Mouse (Mus musculus) hindbrain, embryonic 16.5 days (tissue): ENCODE measurements at regions not wholly inside any gene's neighbourhood (a gene's known extent, or its start where the extent isn't known, plus 50 kb on each side); places are given as distances from the start of the nearest gene placed in this dataset.
A peak's percentile ranks its signal among the peaks of the same experiment; 100 is the strongest.

ENCODE experiments used
- ATAC-seq: fragments of 200-750 bp; cut with Nextera tagmentation; 2 replicates; pipeline ENCODE4 v1.8.0; 2017; ENCODE audit warnings: moderate TSS enrichment, moderate library complexity
- H3K27ac ChIP-seq: fragments of 300-500 bp; sonication (generic); 2 replicates; pipeline ENCODE4 v1.5.1; 2014; ENCODE audit warnings: low read depth, mild to moderate bottlenecking, control low read depth, low read length, moderate library complexity
- H3K27me3 ChIP-seq: fragments of 300-500 bp; sonication (generic); replicated peaks from 2 replicates; pipeline ENCODE4 v1.6.1; 2014; ENCODE audit warnings: low read length; ENCODE audit not compliant: control insufficient read depth, insufficient read depth
- H3K36me3 ChIP-seq: fragments of 300-500 bp; sonication (generic); 2 replicates; pipeline ENCODE4 v1.6.1; 2014; ENCODE audit warnings: mild to moderate bottlenecking, low read length, moderate library complexity, mixed read lengths; ENCODE audit not compliant: control insufficient read depth, insufficient read depth
- H3K4me1 ChIP-seq: fragments of 300-500 bp; sonication (generic); 2 replicates; pipeline ENCODE4 v1.6.1; 2014; ENCODE audit warnings: low read depth, low read length; ENCODE audit not compliant: control insufficient read depth, insufficient read depth
- H3K4me2 ChIP-seq: fragments of 300-500 bp; sonication (generic); 2 replicates; pipeline ENCODE4 v1.6.1; 2014; ENCODE audit warnings: mild to moderate bottlenecking, low read length, control low read depth, moderate library complexity
- H3K4me3 ChIP-seq: fragments of 300-500 bp; sonication (generic); 2 replicates; pipeline ENCODE4 v1.5.1; 2014; ENCODE audit warnings: mild to moderate bottlenecking, low read length, control low read depth, moderate library complexity
- H3K9ac ChIP-seq: fragments of 300-500 bp; sonication (generic); 2 replicates; pipeline ENCODE4 v1.6.1; 2014; ENCODE audit warnings: low read depth, mild to moderate bottlenecking, control low read depth, low read length, moderate library complexity
- H3K9me3 ChIP-seq: fragments of 300-500 bp; sonication (generic); 2 replicates; pipeline ENCODE4 v1.6.1; 2014; ENCODE audit warnings: mild to moderate bottlenecking, low read length, moderate library complexity; ENCODE audit not compliant: control insufficient read depth
- WGBS: fragments of 180-500 bp; shearing (Covaris S2); extraction: QIAGEN DNeasy Blood & Tissue Kit; methylation state at CpG from one replicate; pipeline ENCODE4 v1.1.7; 2014; 5-methylcytosine and 5-hydroxymethylcytosine counted together

- H3K36me3 ChIP-seq = no peaks in the 10 kb centered on the region
- no peak overlapping the region for H3K4me3 ChIP-seq
- no peaks in the 10 kb centered on the region for H3K27me3 ChIP-seq
- no peak overlapping the region for H3K27ac ChIP-seq
- 51% methylated on average over 4 of the region's 4 CpGs for WGBS
- no peak overlapping the region for H3K9ac ChIP-seq
- ATAC-seq = peak; percentile 63; the same call in 1 of the 2 replicates
- no peak overlapping the region for H3K4me2 ChIP-seq
- H3K9me3 ChIP-seq = no peaks in the 10 kb centered on the region
- H3K4me1 ChIP-seq = no peaks in the 10 kb centered on the region
Observed at GRCm38 (mm10) chr13:25882818-25883217, 612.5 kb upstream of the Nrsn1 start.

GRCm38 (mm10) chr13:25868923-25869322 is 598.6 kb upstream of the Nrsn1 start:
- Histone ChIP-seq H3K9me3 (no peaks in the 10 kb centered on the region), H3K4me1 (no peaks in the 10 kb centered on the region), H3K9ac (no peak overlapping the region), H3K4me3 (no peak overlapping the region), H3K36me3 (no peaks in the 10 kb centered on the region), H3K4me2 (no peak overlapping the region), H3K27ac (no peak overlapping the region), H3K27me3 (no peaks in the 10 kb centered on the region)
- 69% methylated on average over 1 of the region's 1 CpGs for WGBS
- ATAC-seq = no peak

GRCm38 (mm10) chr13:25858207-25858606 is 587.9 kb upstream of the Nrsn1 start:
- no peaks in the 10 kb centered on the region for H3K9me3 ChIP-seq
- no peak overlapping the region for H3K27ac ChIP-seq
- H3K9ac ChIP-seq = no peak overlapping the region
- H3K4me3 ChIP-seq = no peak overlapping the region
- H3K4me2 ChIP-seq = no peak overlapping the region
- no peaks in the 10 kb centered on the region for H3K36me3 ChIP-seq
- H3K27me3 ChIP-seq = no peaks in the 10 kb centered on the region
- ATAC-seq = no peak
- H3K4me1 ChIP-seq = no peaks in the 10 kb centered on the region

DNA sequence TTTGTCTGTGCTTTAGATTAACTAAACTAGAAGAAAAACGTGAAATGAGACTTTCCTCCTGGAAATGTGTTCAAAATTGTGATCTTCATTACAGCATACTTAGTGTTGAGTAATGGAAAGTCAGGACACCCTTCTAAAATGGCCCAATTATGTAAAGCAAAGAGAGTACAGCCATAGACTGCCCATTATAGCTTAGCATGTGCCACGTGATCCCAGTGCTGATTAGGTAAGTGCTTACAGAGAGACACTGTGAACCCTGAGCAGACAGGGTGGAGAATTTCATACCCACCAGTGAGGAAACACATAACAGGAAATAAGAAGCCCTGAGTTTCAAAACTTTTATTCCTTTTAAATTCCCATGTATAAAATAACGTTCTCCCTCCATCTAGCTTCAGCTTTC is 587.3 kb upstream of the Nrsn1 start:
- Histone ChIP-seq H3K4me3 (no peak overlapping the region), H3K9ac (no peak overlapping the region), H3K27ac (no peak overlapping the region), H3K9me3 (no peaks in the 10 kb centered on the region), H3K27me3 (no peaks in the 10 kb centered on the region), H3K4me2 (no peak overlapping the region), H3K36me3 (no peaks in the 10 kb centered on the region), H3K4me1 (no peaks in the 10 kb centered on the region)
- WGBS = 81% methylated on average over 3 of the region's 3 CpGs
- ATAC-seq = no peak

DNA sequence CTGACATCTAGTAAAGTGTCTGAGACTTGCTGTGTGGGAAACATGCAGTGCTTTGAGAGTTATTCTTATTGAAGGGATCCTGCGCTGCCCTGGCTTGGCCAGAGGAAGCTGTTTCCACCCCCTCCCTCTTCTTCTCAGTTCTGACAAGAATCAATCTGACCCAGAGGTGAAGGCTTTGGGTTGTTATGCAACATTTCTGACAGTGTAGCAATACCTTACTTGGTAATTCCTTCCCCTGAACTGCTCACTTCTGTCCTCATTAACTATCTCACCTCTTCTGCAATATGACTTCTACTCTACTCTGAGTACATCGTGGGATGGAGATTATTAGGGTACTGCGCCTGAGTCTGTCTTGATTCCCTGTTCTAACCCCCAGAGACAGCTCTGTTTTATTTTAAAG is 586.8 kb upstream of the Nrsn1 start:
- Histone ChIP-seq H3K36me3 (no peaks in the 10 kb centered on the region), H3K4me1 (no peaks in the 10 kb centered on the region), H3K9ac (no peak overlapping the region), H3K4me2 (no peak overlapping the region), H3K4me3 (no peak overlapping the region), H3K27me3 (no peaks in the 10 kb centered on the region), H3K9me3 (no peaks in the 10 kb centered on the region), H3K27ac (no peak overlapping the region)
- no peak for ATAC-seq
- 79% methylated on average over 3 of the region's 3 CpGs for WGBS

GRCm38 (mm10) chr13:25856549-25856948 is 586.2 kb upstream of the Nrsn1 start:
- no peak for ATAC-seq
- H3K27me3 ChIP-seq = no peaks in the 10 kb centered on the region
- no peak overlapping the region for H3K27ac ChIP-seq
- H3K9ac ChIP-seq = no peak overlapping the region
- no peak overlapping the region for H3K4me2 ChIP-seq
- no peaks in the 10 kb centered on the region for H3K36me3 ChIP-seq
- H3K4me3 ChIP-seq = no peak overlapping the region
- WGBS = 82% methylated on average over 2 of the region's 2 CpGs
- H3K9me3 ChIP-seq = no peaks in the 10 kb centered on the region
- no peaks in the 10 kb centered on the region for H3K4me1 ChIP-seq

- no peak overlapping the region for H3K4me2 ChIP-seq
- H3K36me3 ChIP-seq = no peaks in the 10 kb centered on the region
- H3K4me1 ChIP-seq = no peaks in the 10 kb centered on the region
- no peak overlapping the region for H3K9ac ChIP-seq
- H3K27ac ChIP-seq = no peak overlapping the region
- no peaks in the 10 kb centered on the region for H3K27me3 ChIP-seq
- ATAC-seq = no peak
- H3K4me3 ChIP-seq = no peak overlapping the region
- WGBS = 87% methylated on average over 4 of the region's 4 CpGs
- H3K9me3 ChIP-seq = no peaks in the 10 kb centered on the region
Observed at GRCm38 (mm10) chr13:25848156-25848555, 577.9 kb upstream of the Nrsn1 start.

DNA sequence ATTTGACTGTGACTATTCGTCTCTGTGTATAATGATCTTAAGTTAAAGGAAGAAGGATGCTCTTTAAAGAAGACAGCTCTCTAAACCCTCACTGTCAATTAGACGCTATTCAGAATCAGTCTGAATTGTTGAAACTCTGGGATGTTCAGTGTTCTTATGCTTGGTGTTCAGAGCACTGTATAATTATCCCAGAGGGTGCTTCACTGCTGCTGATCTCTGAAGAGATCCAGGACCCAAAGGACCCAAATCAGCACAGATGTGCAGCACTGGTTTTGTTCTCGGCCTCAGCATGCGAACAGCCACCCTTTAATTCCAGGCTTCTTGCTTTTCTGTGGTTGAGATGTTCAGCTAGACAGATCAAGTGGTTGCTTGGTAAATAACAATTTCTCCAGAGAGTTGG is 567.9 kb upstream of the Nrsn1 start:
- WGBS = 78% methylated on average over 4 of the region's 4 CpGs
- H3K4me3 ChIP-seq = no peak overlapping the region
- no peak overlapping the region for H3K9ac ChIP-seq
- no peak overlapping the region for H3K27ac ChIP-seq
- no peak overlapping the region for H3K4me2 ChIP-seq
- no peaks in the 10 kb centered on the region for H3K9me3 ChIP-seq
- H3K27me3 ChIP-seq = no peaks in the 10 kb centered on the region
- H3K4me1 ChIP-seq = no peaks in the 10 kb centered on the region
- ATAC-seq = no peak
- H3K36me3 ChIP-seq = no peaks in the 10 kb centered on the region

DNA sequence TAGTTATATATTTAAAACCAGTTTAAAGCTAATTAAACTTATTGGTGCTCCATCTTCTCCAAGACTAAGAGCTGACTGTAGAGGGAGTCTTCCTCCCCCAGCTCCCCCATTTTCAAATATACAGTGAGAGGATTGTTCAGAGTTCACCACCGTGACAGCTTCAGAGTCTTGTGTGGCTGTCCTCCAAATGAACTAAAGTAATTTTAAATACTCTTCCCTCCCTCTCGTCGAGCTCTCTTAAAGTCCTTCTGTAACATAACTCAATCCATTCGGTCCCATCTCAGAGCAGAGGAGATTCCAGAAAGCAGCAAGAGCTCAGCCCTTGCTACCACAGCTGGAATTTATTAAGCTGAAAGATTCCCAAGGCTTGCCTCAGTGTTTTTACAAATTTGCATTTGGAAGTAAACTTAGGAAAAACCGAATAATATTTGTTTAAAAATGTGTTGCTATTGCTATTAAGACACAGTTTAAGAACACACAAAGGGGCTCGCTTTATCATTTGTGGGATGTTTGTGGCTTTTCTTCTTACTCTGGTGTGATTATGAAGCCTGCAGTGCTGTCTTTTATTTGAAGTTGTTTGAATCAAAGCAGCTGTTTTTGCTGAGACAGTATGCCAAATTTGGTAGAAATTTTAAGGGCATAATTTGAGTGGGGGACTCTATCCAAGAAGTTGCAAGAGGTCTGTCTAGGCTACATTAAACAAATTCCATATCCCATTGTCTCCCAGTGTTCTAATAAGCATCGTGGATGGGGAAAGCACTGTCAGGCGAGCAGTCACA is 559.0 kb upstream of the Nrsn1 start:
- Histone ChIP-seq H3K9me3 (no peaks in the 10 kb centered on the region), H3K27ac (no peak overlapping the region), H3K27me3 (no peaks in the 10 kb centered on the region), H3K4me3 (no peak overlapping the region), H3K9ac (no peak overlapping the region), H3K4me1 (no peaks in the 10 kb centered on the region), H3K36me3 (no peaks in the 10 kb centered on the region), H3K4me2 (no peak overlapping the region)
- ATAC-seq = no peak
- WGBS = 69% methylated on average over 8 of the region's 8 CpGs
